Mouse (Mus musculus) embryonic facial prominence, embryonic 12.5 days (tissue): ENCODE results near the gene Prdx4. TPM values are rescaled to one million over a fixed set of nuclear protein-coding genes. Genes with fewer than 3 reads are reported as not detected.
"Not testable (repeated sequence)": the region's sequence is repeated elsewhere in the genome, so short reads cannot be mapped to it uniquely, and the experiment has no call there.

Experiments used
- ATAC-seq: fragments of 200-750 bp; cut with Nextera tagmentation; 2 replicates; pipeline ENCODE4 v1.8.0; 2017; ENCODE audit not compliant: insufficient number of reproducible peaks, insufficient read depth, low FRiP score, low TSS enrichment
- H3K27ac ChIP-seq: fragments of 300-500 bp; sonication (generic); 2 replicates; pipeline ENCODE4 v1.5.1; 2016; ENCODE audit warnings: mild to moderate bottlenecking
- H3K27me3 ChIP-seq: fragments of 300-500 bp; sonication (generic); 2 replicates; pipeline ENCODE4 v1.6.1; 2016; ENCODE audit warnings: mild to moderate bottlenecking, moderate library complexity
- H3K36me3 ChIP-seq: fragments of 300-500 bp; sonication (generic); 2 replicates; pipeline ENCODE4 v1.6.1; 2016; ENCODE audit warnings: mild to moderate bottlenecking
- H3K4me1 ChIP-seq: fragments of 300-500 bp; sonication (generic); 2 replicates; pipeline ENCODE4 v1.6.1; 2016
- H3K4me2 ChIP-seq: fragments of 300-500 bp; sonication (generic); replicated peaks from 2 replicates; pipeline ENCODE4 v1.6.1; 2016; ENCODE audit warnings: mild to moderate bottlenecking, moderate library complexity
- H3K4me3 ChIP-seq: fragments of 300-500 bp; sonication (generic); 2 replicates; pipeline ENCODE4 v1.5.1; 2016; ENCODE audit warnings: mild to moderate bottlenecking
- H3K9ac ChIP-seq: fragments of 300-500 bp; sonication (generic); 2 replicates; pipeline ENCODE4 v1.6.1; 2016; ENCODE audit warnings: mild to moderate bottlenecking, moderate library complexity
- H3K9me3 ChIP-seq: fragments of 300-500 bp; sonication (generic); 2 replicates; pipeline ENCODE4 v1.6.1; 2016; ENCODE audit warnings: mild to moderate bottlenecking, moderate library complexity
- WGBS: fragments of 180-500 bp; shearing (Covaris S2); methylation state at CpG from one replicate; pipeline ENCODE4 v1.1.7; 2016; 5-methylcytosine and 5-hydroxymethylcytosine counted together
- polyA plus RNA-seq: library from polyadenylated mRNA; unstranded; fragments of >200 nt; fragmentation: Nextera tagmentation; extraction: Ambion mirVana; gene quantifications from 2 replicates; pipeline ENCODE4 v1.2.1, GENCODE M21; 2016

The Prdx4 gene
- polyA plus RNA-seq: 240 and 253 TPM in 2 replicates

DNA sequence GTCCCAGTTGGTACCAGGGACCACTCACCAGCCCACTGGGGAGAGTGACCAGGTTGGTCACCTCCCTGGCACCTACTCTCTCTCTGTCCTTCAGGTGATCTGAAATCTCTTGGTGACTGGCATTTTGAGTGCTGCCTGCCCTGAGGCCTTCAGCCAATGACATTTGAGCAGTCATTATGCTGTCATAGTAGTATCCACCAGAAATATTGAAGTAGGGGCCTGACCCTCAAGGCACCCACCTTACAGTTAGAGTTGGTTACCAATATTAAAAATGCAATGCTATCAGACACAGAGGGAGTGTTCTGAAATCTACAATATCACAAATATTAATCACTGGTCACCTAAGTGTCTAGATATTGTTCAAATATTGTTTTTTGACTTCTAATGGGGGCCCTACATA is at the start of gene Prdx4:
Prdx4 (minus strand) TSS at position 101 of the 400 bp plus-strand sequence.
- Histone ChIP-seq H3K4me3 (no peak within 1 kb of the TSS), H3K27ac (no peak within 1 kb of the TSS), H3K4me1 (no peaks in the 10 kb centered on the region), H3K9ac (no peak within 1 kb of the TSS), H3K9me3 (no peaks in the 10 kb centered on the region), H3K36me3 (no peaks in the 10 kb centered on the region), H3K27me3 (no peaks in the 10 kb centered on the region), H3K4me2 (no peak within 1 kb of the TSS)
- ATAC-seq: no peak

DNA sequence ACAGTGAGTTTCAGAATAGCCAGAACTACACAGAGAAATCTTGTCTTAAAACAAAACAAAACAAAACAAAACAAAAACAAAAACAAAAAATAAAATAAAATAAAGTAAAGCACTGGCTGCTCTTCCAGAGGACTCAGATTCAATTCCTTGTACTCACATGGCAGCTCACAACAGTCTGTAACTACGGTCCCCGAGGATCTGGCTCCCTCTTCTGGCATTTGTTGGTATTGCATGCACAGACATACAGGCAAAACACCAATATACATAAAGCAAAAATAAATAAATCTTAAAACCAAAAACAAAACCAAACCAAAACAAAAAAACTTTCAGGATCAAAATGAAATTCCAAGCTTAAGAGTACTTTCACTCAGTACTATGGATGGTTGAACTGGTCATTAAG is 36.0 kb upstream of the Prdx4 start:
- H3K9ac ChIP-seq: no peak overlapping the region
- no peak overlapping the region for H3K27ac ChIP-seq
- no peaks in the 10 kb centered on the region for H3K36me3 ChIP-seq
- H3K27me3 ChIP-seq: no peaks in the 10 kb centered on the region
- no peaks in the 10 kb centered on the region for H3K9me3 ChIP-seq
- H3K4me3 ChIP-seq: no peak overlapping the region
- 23% methylated on average over 2 of the region's 2 CpGs for WGBS
- no peak overlapping the region for H3K4me2 ChIP-seq
- no peaks in the 10 kb centered on the region for H3K4me1 ChIP-seq
- ATAC-seq: no peak

DNA sequence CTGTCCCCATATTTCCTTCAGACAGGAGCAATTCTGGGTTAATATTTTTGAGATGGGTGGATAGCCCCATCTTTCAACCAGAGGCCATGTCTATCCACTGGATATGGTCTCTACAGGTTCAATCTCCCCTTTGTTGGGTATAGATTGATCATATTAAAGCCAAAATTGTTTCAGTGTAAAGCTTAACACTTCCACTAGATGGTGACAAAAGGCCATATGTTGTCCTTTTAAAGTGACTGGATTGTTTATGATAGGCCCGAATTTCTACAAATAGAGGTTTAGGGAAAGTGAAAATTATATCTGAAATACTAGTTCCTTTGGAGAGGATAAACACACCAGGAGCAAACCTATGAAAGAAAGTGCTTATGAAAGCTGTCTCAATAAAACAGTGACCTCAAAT is 34.9 kb upstream of the Prdx4 start:
- no peak overlapping the region for H3K4me2 ChIP-seq
- no peaks in the 10 kb centered on the region for H3K36me3 ChIP-seq
- H3K9me3 ChIP-seq: no peaks in the 10 kb centered on the region
- H3K4me1 ChIP-seq: no peaks in the 10 kb centered on the region
- H3K4me3 ChIP-seq: no peak overlapping the region
- ATAC-seq: no peak
- no peak overlapping the region for H3K27ac ChIP-seq
- no peaks in the 10 kb centered on the region for H3K27me3 ChIP-seq
- no peak overlapping the region for H3K9ac ChIP-seq
- 33% methylated on average over 1 of the region's 1 CpGs for WGBS

DNA sequence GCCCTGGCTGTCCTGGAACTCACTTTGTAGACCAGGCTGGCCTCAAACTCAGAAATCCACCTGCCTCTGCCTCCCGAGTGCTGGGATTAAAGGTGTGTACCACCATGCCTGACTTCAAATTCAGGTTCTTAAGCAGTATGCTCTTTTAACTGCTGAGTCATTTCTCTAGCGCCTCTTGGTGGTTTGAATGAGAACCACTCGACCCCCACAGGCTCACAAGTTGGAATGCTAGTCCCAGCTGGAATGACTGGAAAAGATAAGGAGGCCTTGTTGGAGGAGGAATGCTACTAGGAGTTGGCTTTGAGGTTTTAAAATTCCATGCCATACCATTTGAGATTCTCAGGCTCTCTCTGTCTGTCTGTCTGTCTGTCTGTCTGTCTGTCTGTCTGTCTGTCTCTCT is 29.6 kb upstream of the Prdx4 start:
- not testable (repeated sequence) for ATAC-seq, H3K9ac ChIP-seq, H3K27ac ChIP-seq, H3K4me3 ChIP-seq, H3K9me3 ChIP-seq, H3K36me3 ChIP-seq, H3K4me2 ChIP-seq, H3K27me3 ChIP-seq, H3K4me1 ChIP-seq
- WGBS: 50% methylated on average over 3 of the region's 3 CpGs

DNA sequence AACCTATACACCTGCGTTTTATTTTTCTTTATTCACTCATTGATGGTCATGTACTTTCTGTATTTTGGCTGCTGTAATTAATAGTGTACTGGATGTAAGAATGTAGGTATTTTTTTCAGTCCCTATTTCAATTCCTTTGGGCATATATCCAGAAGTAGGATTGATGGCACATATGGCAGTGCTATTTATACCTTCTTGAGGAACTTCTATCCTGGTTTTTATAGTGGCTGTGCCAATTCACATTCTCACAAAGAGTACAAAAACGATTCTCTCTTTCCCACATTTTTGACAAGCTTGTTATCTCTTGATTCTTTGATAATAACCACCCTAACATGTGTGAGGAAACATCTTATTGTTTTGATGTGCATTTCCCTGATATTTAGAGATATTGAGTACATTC is 24.5 kb upstream of the Prdx4 start:
- no peaks in the 10 kb centered on the region for H3K4me1 ChIP-seq
- H3K9me3 ChIP-seq: no peaks in the 10 kb centered on the region
- ATAC-seq: no peak
- no peak overlapping the region for H3K27ac ChIP-seq
- no peak overlapping the region for H3K9ac ChIP-seq
- WGBS: 55% methylated on average over 2 of the region's 2 CpGs
- H3K4me2 ChIP-seq: no peak overlapping the region
- H3K4me3 ChIP-seq: no peak overlapping the region
- H3K36me3 ChIP-seq: no peaks in the 10 kb centered on the region
- H3K27me3 ChIP-seq: no peaks in the 10 kb centered on the region

DNA sequence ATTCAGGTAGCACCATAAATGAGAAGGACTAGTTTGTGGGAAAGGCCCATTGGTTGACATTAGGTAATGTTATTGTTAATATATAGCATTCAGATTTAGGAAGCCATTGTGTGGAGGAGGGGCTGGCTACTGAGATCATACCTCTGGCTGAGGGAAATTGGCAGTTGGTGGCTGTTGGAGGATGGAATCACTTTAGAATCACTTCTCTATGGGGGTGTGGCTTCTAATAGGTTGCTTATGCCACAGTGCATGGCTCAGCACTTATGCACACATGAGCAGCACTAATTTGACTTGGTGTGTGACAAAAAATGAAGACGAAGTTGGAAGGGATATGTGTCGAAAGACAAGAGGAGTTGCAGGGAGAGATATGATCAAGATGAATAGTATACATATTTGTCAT is 5.7 kb upstream of the Prdx4 start:
- Histone ChIP-seq H3K4me1 (no peaks in the 10 kb centered on the region), H3K27me3 (no peaks in the 10 kb centered on the region), H3K27ac (no peak overlapping the region), H3K4me2 (no peak overlapping the region), H3K9ac (no peak overlapping the region), H3K4me3 (no peak overlapping the region), H3K36me3 (no peaks in the 10 kb centered on the region), H3K9me3 (no peaks in the 10 kb centered on the region)
- ATAC-seq: no peak
- 86% methylated on average over 2 of the region's 2 CpGs for WGBS

DNA sequence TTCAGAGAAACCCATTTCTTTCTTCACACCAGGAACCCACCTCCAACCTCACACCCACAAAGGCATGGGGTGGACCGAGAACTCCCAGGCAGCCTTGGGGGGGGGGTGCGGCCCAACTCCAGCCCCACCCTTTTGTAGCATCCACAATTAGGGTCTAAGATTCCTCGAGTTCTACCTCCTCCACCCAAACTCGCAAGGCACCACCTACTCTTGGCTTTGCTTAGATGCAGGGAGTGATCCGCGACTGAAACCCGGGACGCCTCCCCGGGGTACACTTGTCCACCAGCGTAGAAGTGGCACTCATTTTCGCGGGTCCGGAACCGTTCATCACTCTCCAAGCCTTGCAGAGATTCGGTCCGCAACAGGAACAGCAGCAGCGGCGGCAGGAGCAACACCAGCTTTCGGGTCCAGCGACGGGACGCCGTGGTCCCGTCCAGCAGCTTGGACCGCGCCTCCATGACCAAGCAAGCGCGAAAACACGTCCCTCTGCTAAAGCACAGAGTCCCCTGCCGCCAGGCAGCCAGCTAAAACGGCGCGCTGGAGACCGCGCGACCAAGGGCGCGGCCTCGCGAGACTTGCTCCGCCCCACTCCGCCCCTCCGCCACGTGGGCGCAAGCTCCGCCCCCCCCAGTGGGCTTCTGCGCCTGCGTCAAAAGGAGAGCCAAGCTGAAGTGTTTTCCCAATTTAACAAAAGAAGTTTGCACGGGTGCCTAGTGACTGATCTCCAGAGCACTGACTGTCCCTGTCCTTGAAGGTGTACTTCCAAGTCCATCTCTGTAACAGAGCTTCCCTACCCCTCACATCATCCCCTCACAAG is 2.4 kb downstream of the Prdx4 start:
- Histone ChIP-seq H3K27ac (peak overlapping the region; percentile 81), H3K9me3 (no peaks in the 10 kb centered on the region), H3K9ac (peak overlapping the region; percentile 63), H3K36me3 (no peaks in the 10 kb centered on the region), H3K4me1 (no peaks in the 10 kb centered on the region), H3K4me3 (peak overlapping the region; percentile 52), H3K4me2 (peak overlapping the region; percentile 41), H3K27me3 (no peaks in the 10 kb centered on the region)
- ATAC-seq: peak; percentile 93
- 17% methylated on average over 48 of the region's 49 CpGs for WGBS

DNA sequence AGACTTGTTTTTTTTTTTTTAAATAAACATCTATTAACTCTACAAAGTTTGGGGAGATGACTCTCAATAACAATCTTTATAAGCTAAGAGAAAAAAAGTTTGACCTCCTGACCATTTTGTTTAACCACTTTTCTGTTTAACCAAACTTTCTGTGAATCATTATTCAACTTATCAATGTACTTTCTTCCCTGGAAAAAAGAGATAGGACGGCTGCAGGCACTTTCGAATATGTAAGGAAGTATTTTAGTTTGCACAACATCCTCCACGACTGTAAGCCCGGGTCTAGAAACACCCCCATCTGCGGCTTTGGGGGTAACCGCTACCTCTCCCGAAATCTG is 3.0 kb downstream of the Prdx4 start:
- ATAC-seq: peak; percentile 7; the same call in 1 of the 2 replicates
- Histone ChIP-seq H3K4me3 (peak overlapping the region; percentile 52), H3K9ac (peak overlapping the region; percentile 63), H3K27ac (peak overlapping the region; percentile 81), H3K36me3 (peaks cover 6% of the 10 kb centered on the region; the same call in 1 of the 2 replicates), H3K4me2 (peak overlapping the region; percentile 41), H3K4me1 (no peaks in the 10 kb centered on the region), H3K27me3 (no peaks in the 10 kb centered on the region), H3K9me3 (no peaks in the 10 kb centered on the region)
- WGBS: 26% methylated on average over 7 of the region's 7 CpGs

DNA sequence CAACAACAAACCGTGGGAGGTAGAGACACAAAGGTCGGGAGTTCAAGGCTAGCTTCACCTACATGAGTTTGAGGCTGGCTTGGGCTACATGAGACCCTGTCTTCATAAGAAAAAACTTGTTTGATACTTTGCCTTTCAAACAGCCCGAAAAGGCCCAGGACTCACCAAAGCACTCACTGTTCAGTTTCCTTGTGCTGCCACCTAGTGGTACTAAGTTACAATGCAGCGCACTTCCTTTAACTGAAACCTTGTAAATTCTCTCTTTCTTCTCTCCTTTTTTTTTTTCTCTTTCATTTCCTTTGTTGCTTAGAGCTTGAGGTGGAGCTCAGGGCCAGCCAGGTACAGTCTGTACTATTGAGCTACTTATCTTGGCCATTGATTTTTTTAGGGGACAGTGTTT is 22.5 kb downstream of the Prdx4 start:
- Histone ChIP-seq H3K9me3 (no peaks in the 10 kb centered on the region), H3K36me3 (no peaks in the 10 kb centered on the region), H3K4me1 (no peaks in the 10 kb centered on the region), H3K4me3 (no peak overlapping the region), H3K27me3 (no peaks in the 10 kb centered on the region), H3K27ac (no peak overlapping the region), H3K4me2 (no peak overlapping the region), H3K9ac (no peak overlapping the region)
- no peak for ATAC-seq
- 50% methylated on average over 4 of the region's 4 CpGs for WGBS

DNA sequence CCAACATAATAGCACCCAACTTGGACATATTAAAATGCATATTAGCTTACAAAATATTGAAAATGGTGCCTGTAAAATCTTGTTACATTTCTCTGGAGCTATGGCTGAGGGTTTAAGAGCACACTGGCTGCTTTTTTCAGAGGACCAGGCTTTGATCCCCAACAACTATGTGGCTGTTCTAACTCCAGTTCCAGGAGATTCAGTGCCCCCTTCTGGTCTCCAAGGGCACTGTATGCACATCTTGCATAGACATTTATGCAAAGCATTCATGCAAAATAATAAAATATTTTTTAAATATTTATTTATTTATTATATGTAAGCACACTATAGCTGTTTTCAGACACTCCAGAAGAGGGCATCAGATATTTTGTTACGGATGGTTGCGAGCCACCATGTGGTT is 34.2 kb downstream of the Prdx4 start:
- Histone ChIP-seq H3K27ac (no peak overlapping the region), H3K4me3 (no peak overlapping the region), H3K27me3 (no peaks in the 10 kb centered on the region), H3K9me3 (no peaks in the 10 kb centered on the region), H3K36me3 (no peaks in the 10 kb centered on the region), H3K9ac (no peak overlapping the region), H3K4me1 (no peaks in the 10 kb centered on the region), H3K4me2 (no peak overlapping the region)
- WGBS: 88% methylated on average over 2 of the region's 2 CpGs
- ATAC-seq: no peak

DNA sequence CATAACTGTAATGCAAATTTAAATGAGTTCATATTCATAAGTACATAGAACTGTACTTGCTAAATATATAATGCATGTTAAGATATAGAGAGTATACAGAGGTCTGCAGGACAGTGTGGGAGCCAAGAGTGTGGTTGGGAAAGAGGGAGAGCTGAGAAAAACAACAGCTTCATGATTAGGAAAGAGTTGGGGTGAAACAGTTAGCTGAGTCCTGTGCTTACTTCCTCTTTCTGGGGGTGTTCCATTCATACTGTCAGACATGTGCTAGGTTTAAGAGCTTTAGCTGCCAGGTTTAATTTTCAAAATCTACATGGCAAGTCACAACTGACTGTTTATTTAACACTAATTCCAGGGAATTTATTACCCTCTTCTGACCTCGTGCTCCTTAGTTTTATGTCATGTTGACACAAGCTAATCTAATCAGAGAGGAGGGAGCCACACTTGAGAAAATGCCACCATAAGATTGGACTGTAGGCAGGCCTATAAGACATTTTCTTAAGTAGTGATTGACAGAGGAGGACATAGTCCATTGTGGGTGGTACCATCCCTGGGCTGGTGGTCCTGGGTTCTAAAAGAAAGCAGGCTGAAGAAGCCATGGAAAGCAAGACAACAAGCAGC is 60.0 kb downstream of the Prdx4 start:
- no peaks in the 10 kb centered on the region for H3K27me3 ChIP-seq
- no peak overlapping the region for H3K4me3 ChIP-seq
- H3K27ac ChIP-seq: no peak overlapping the region
- WGBS: 30% methylated on average over 1 of the region's 1 CpGs
- H3K4me1 ChIP-seq: no peaks in the 10 kb centered on the region
- no peaks in the 10 kb centered on the region for H3K9me3 ChIP-seq
- no peak for ATAC-seq
- no peak overlapping the region for H3K9ac ChIP-seq
- no peak overlapping the region for H3K4me2 ChIP-seq
- no peaks in the 10 kb centered on the region for H3K36me3 ChIP-seq

DNA sequence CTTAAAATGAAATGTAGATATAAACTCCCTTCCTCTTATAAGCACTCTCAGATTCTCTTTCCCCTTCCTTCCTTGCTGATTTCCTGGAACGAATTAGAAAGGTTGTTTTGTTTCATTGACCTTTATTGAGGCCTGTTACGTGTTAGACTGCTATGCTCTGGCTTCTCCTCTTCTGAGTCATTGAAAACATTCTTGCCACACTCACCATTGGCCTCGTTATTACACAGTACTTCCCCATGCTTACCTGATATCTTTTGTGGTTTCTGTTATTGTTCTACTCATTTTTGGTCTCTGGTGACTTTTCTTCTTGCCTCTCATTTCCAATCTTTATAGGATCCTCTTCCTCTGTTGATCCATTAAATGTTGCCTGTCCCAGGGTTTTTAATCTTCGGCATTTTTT is 62.1 kb downstream of the Prdx4 start:
- H3K27me3 ChIP-seq: no peaks in the 10 kb centered on the region
- no peaks in the 10 kb centered on the region for H3K9me3 ChIP-seq
- H3K4me3 ChIP-seq: no peak overlapping the region
- no peak overlapping the region for H3K9ac ChIP-seq
- no peak overlapping the region for H3K4me2 ChIP-seq
- no peak overlapping the region for H3K27ac ChIP-seq
- H3K4me1 ChIP-seq: no peaks in the 10 kb centered on the region
- no peak for ATAC-seq
- no peaks in the 10 kb centered on the region for H3K36me3 ChIP-seq
- WGBS: 68% methylated on average over 4 of the region's 4 CpGs
